Mouse (Mus musculus): ENCODE measurements around the gene S100a13. TPM values are rescaled to one million over a fixed set of nuclear protein-coding genes. Genes with fewer than 3 reads are reported as not detected.
A peak's percentile ranks its signal among the peaks of the same experiment; 100 is the strongest.

Gene S100a13
- total RNA-seq (2015; ENCODE audit: low replicate concordance) (1.9 and 18.0 TPM in 2 replicates), total RNA-seq (2017; ENCODE audit: low replicate concordance) (22.4 and 31.6 TPM in 2 replicates)

GRCm38 (mm10) chr3:90513796-90514590 lies at the start of gene S100a13, which contains the start of gene S100a1:
Gene S100a13 (plus strand): TSS chr3:90514435.
Gene S100a1 (minus strand): TSS chr3:90514392.
- peak; percentile 47 for ATAC-seq (replicated peaks; ENCODE audit: low FRiP score, poor library complexity, severe bottlenecking)

GRCm38 (mm10) chr3:90464552-90465080 lies 49.6 kb upstream of the S100a13 start:
- no peak for ATAC-seq (replicated peaks; ENCODE audit: low FRiP score, poor library complexity, severe bottlenecking)

GRCm38 (mm10) chr3:90465081-90465685 lies 49.1 kb upstream of the S100a13 start:
- ATAC-seq (replicated peaks; ENCODE audit: low FRiP score, poor library complexity, severe bottlenecking): no peak

GRCm38 (mm10) chr3:90465686-90466310 lies 48.4 kb upstream of the S100a13 start, which contains the start of gene Npr1:
Gene Npr1 (minus strand): TSS chr3:90465866.
- ATAC-seq (replicated peaks; ENCODE audit: low FRiP score, poor library complexity, severe bottlenecking): no peak

- peak; percentile 62 for ATAC-seq (replicated peaks; ENCODE audit: low FRiP score, poor library complexity, severe bottlenecking)
These were observed 47.9 kb upstream of the S100a13 start for GRCm38 (mm10) chr3:90466311-90466766.

- ATAC-seq (replicated peaks; ENCODE audit: low FRiP score, poor library complexity, severe bottlenecking): no peak
These were observed 46.5 kb upstream of the S100a13 start for GRCm38 (mm10) chr3:90467618-90468300.

GRCm38 (mm10) chr3:90472213-90472612 lies 42.0 kb upstream of the S100a13 start:
- ATAC-seq (replicated peaks; ENCODE audit: low FRiP score, poor library complexity, severe bottlenecking): peak; percentile 48; the same call in 1 of the 2 replicates

GRCm38 (mm10) chr3:90475151-90475830 lies 38.9 kb upstream of the S100a13 start:
- peak; percentile 40; the same call in 1 of the 2 replicates for ATAC-seq (replicated peaks; ENCODE audit: low FRiP score, poor library complexity, severe bottlenecking)

GRCm38 (mm10) chr3:90475831-90476611 lies 38.2 kb upstream of the S100a13 start, which contains the start of gene Ilf2:
Gene Ilf2 (plus strand): TSS chr3:90476126.
- ATAC-seq (replicated peaks; ENCODE audit: low FRiP score, poor library complexity, severe bottlenecking): peak; percentile 97

- no peak for ATAC-seq (replicated peaks; ENCODE audit: low FRiP score, poor library complexity, severe bottlenecking)
These were observed 27.2 kb upstream of the S100a13 start for GRCm38 (mm10) chr3:90486998-90487397.

- no peak for ATAC-seq (replicated peaks; ENCODE audit: low FRiP score, poor library complexity, severe bottlenecking)
These were observed 25.7 kb upstream of the S100a13 start for GRCm38 (mm10) chr3:90488576-90488975.

- peak; percentile 98 for ATAC-seq (replicated peaks; ENCODE audit: low FRiP score, poor library complexity, severe bottlenecking)
These were observed 23.5 kb upstream of the S100a13 start, which contains the start of gene Snapin for GRCm38 (mm10) chr3:90490696-90491256. Gene Snapin (minus strand): TSS chr3:90491033.

- peak; percentile 31 for ATAC-seq (replicated peaks; ENCODE audit: low FRiP score, poor library complexity, severe bottlenecking)
These were observed 22.9 kb upstream of the S100a13 start for GRCm38 (mm10) chr3:90491350-90491749.

GRCm38 (mm10) chr3:90493831-90494540 lies 20.2 kb upstream of the S100a13 start:
- no peak for ATAC-seq (replicated peaks; ENCODE audit: low FRiP score, poor library complexity, severe bottlenecking)

GRCm38 (mm10) chr3:90495850-90496525 lies 18.2 kb upstream of the S100a13 start:
- ATAC-seq (replicated peaks; ENCODE audit: low FRiP score, poor library complexity, severe bottlenecking): no peak

GRCm38 (mm10) chr3:90497597-90497996 lies 16.6 kb upstream of the S100a13 start:
- ATAC-seq (replicated peaks; ENCODE audit: low FRiP score, poor library complexity, severe bottlenecking): no peak

GRCm38 (mm10) chr3:90503444-90503843 lies 10.8 kb upstream of the S100a13 start:
- ATAC-seq (replicated peaks; ENCODE audit: low FRiP score, poor library complexity, severe bottlenecking): no peak

All from erythroblast, adult 5-6 weeks (primary cell).